Mouse (Mus musculus): ENCODE data around the gene Appbp2. TPM values are rescaled to one million over a fixed set of nuclear protein-coding genes. Genes with fewer than 3 reads are reported as not detected.

The Appbp2 gene
- total RNA-seq, 2 experiments from 2014 or later, result 20.4 to 21.0 TPM

- peak; percentile 83 to 85 for DNase-seq
- intact Hi-C loops (cut with DNase I), result no loop called here
Measured at GRCm38 (mm10) chr11:85234363-85234989, 454 bp downstream of the Appbp2 start.

- DNase-seq, result peak in 1 of 2 experiments; percentile 14
- intact Hi-C loops (cut with DNase I), result no loop called here
Measured at GRCm38 (mm10) chr11:85233676-85234210, 1.2 kb downstream of the Appbp2 start.

DNA sequence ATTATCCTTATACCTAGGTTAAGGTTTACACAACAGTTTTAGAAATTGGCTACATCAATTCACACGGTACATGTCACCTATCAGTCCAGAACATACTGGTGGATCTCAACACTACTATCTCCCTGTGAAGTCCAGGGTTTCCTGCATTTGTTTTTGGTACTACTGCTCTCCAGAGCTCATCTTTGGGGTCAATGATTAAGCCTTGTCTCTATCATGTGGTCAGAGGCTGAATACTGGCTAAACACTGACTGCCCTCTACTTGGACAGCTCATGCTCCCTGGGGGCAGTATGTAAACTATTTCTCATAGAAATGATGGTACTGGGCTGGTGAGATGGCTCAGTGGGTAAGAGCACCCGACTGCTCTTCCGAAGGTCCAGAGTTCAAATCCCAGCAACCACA lies 11.7 kb downstream of the Appbp2 start:
- intact Hi-C loops (cut with DNase I), result no loop called here
- DNase-seq, result no peak

DNA sequence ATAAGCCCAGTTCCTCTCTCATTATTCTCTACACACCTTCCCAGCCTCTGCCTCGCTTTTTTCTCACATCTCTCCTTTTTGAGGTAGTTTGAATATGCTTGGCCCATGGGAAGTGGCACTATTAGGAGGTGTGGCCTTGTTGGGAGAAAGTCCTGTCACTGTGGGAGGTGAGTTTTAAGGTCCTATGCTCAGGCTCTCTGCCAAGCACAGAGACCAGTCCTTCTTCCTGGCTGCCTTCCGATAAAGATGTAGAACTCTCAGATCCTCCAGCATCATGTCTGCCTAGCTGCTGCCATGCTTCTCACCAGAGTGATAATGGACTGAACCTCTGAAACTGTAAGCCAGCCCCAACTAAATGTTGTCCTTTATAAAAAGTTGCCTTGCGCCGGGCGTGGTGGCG lies 12.4 kb downstream of the Appbp2 start:
- intact Hi-C loops (cut with DNase I), result no loop called here
- no peak for DNase-seq

GRCm38 (mm10) chr11:85219014-85219413 lies 15.9 kb downstream of the Appbp2 start:
- DNase-seq, result no peak

GRCm38 (mm10) chr11:85214679-85215078 lies 20.3 kb downstream of the Appbp2 start:
- intact Hi-C loops (cut with DNase I), result no loop called here
- no peak for DNase-seq

More at GRCm38 (mm10) chr11:85219014-85219413, 15.9 kb downstream of the Appbp2 start:
- intact Hi-C loops (cut with DNase I), result no loop called here

- intact Hi-C loops (cut with DNase I), result no loop called here
- no peak for DNase-seq
Measured at GRCm38 (mm10) chr11:85213215-85213614, 21.7 kb downstream of the Appbp2 start.

- intact Hi-C loops (cut with DNase I), result no loop called here
- no peak for DNase-seq
Measured at GRCm38 (mm10) chr11:85211151-85211550, 23.8 kb downstream of the Appbp2 start.

- intact Hi-C loops (cut with DNase I), result no loop called here
- no peak for DNase-seq
Measured at GRCm38 (mm10) chr11:85206231-85206630, 28.7 kb downstream of the Appbp2 start.

GRCm38 (mm10) chr11:85198906-85199305 lies 36.0 kb downstream of the Appbp2 start:
- no peak for DNase-seq
- intact Hi-C loops (cut with DNase I), result no loop called here

DNA sequence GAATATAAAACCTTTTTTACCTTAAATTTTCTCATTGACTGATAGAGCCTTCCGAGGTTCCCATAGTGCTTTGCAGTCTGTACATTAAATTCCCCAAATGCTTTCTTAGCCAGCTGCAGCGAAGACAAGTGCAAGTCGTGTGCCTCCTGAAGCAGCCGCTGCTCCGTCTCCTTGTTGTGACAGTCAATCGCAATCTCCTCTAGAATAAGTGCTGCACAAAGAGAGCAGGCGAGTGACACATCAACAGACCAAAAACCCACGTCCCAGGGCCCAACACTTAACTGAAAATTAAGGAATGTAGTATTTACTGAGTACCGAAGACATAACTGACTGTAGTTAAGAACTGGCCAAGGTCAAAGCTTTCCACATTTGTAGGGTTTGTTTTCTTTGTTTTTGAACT lies 38.9 kb downstream of the Appbp2 start:
- no peak for DNase-seq
- intact Hi-C loops (cut with DNase I), result no loop called here

DNA sequence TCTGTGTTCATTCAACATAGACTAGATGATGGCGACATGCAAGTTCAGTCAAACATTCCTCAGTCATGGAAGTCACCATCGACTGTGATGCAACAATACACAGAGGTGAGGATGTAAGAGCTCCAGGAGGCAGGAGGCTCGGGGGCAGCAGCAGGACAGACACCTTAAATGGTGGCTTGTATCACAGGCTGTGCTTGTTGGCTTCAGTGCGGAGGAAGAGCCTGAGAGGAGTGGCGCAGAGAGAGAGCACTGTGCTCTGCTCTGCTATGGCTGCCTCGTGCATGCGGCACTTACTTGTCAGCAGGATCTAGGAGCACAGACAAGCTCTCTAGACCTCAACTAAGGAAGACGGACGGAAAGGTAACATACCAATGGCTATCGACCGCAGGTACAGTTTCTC lies 40.7 kb downstream of the Appbp2 start:
- no peak for DNase-seq
- intact Hi-C loops (cut with DNase I), result no loop called here

DNA sequence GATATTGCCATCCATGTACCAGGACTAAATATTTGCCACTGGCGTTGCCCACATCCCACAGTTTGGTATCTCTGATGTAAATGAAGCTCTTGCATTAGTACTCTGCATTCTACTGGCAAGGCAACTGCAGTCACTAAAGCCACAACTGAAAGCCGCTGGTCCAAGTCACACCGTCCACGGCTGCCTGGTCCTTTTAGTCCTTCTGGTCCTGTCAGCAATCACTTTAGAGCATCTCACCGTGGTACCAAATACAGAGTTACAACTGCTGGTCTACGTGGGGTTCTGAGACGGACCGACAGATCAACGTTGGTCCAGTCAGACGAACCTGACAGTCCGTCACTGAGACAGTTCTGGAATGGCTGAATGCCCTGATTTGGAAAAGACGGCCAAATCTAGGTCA lies 44.2 kb downstream of the Appbp2 start:
- DNase-seq, result no peak
- intact Hi-C loops (cut with DNase I), result no loop called here

DNA sequence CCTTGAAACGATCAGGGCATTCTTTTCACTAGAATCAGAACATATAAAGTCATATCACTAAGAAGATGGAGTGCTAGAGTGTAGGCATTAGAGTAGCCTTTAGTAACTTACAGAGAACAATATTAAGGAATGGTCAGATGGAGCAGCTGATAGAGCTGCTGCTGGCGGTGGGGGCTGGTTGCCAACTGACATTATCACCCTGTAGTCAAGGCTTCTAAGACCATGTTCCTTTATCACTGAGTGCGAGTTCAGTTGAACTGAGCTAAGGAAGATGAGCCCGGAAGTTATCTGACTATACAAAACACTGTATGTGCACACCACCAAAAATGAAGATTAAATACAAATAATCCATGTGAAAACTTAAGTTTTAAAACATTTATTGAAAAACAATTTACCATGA lies 45.8 kb downstream of the Appbp2 start:
- no peak for DNase-seq
- intact Hi-C loops (cut with DNase I), result no loop called here

DNA sequence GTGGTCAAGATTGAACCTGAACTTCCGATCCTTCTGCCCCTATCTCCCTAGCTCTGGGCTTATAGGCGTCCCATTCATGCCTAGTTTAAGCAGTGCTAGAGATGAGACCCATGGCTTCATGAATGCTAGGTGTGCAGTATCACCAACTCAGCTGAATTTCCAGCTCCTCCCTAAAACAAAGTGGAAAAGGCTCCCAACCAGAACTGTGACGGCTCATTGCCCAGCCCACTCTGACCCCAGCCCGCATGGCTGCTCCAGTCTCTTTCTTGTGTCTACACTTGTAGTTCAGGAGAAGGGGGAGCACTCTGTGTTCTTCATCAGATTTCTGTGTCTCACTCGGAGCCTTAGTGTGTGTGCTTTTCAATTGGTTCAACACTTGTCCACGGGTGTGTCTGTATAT lies 50.1 kb downstream of the Appbp2 start:
- intact Hi-C loops (cut with DNase I), result no loop called here
- no peak for DNase-seq

- DNase-seq, result peak; percentile 14 to 49
- intact Hi-C loops (cut with DNase I), result no loop called here
Measured at GRCm38 (mm10) chr11:85184082-85184481, 50.8 kb downstream of the Appbp2 start.

DNA sequence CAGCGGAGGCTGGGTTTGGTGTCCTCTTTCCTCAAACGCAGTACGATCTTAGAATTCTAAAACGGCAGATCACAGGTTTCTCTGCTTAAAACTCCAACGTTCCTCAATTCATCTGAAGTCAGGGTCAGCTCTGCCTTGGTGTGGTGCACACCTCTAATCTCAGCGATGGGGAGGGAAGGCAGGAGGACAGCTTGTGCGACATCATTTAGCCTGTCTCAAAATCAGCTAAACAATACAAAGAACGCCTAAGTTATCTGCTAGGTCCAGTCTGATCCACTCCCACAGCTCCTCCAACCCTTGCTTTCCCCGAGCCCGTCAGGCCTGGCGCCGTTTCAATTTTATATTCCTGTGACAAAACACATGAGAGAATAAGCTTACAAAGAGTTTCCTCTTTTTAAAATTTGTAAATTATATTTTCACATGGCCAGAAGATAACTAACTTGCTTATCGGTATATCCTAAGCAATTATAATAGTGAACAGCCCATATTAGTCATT lies 51.6 kb downstream of the Appbp2 start:
- peak; percentile 15 to 19 for DNase-seq
- intact Hi-C loops (cut with DNase I), result loop anchor here (1.0 kb wide), 1 partner anchor 265 kb away; no protein-coding TSS in a partner anchor

DNA sequence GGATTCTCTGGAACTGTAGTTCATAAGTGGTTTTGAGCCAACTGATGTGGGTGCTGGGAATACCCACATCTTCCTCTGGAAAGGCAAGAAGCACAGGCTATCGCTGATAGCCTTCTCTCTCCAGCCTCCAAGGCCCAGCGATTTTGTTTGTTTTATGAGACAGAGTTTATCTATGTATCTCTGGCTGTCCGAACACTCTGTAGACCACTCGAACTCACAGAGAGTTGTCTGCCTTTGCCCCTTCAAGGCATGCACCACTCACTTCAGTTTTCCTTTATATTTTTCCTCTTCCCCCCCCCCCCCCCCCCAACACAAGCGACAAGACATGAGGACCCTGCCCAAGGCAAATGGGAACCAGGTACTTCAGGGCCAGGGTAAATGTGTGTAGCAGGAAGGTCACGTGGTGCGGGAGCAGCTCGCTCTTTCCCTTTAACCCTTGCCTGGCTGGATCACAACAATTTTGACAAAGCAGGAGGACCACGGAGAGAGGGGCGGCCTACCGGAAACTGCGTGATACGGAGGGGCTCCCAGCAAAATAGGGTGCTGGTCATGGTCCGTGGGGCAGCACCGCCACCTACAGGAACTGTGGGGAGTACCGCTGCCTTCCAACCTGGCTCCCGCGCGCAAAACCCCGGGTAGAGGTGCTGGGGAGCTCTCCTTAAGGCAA lies 52.2 kb downstream of the Appbp2 start:
- intact Hi-C loops (cut with DNase I), result loop anchor here (1.0 kb wide), 1 partner anchor 264 kb away; no protein-coding TSS in a partner anchor
- peak; percentile 66 to 73 for DNase-seq

- intact Hi-C loops (cut with DNase I), result no loop called here
- no peak for DNase-seq
Measured at GRCm38 (mm10) chr11:85178413-85178812, 56.5 kb downstream of the Appbp2 start.

GRCm38 (mm10) chr11:85177761-85178160 lies 57.2 kb downstream of the Appbp2 start:
- intact Hi-C loops (cut with DNase I), result no loop called here
- DNase-seq, result no peak

- intact Hi-C loops (cut with DNase I), result no loop called here
- DNase-seq, result no peak
Measured at GRCm38 (mm10) chr11:85175941-85176340, 59.0 kb downstream of the Appbp2 start.

DNA sequence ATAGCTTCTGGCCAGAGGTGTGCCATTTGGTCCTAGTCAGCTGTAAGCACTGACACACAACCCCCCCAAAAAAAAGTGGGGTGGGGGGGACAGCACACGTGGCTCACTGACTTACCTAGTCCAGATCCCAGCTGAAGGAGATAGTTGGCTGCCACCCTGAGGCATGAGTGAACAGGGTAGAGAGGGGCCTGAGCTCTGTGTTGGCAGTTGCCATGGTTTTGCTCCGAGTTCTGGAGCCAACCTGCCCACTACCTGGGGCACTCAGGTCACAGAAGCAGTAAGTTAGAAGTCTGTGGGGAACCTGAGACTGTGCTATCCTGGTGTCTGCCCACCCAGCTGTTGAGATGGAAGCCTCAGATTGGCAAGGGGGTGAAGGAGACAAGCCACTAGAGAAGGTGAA lies 64.1 kb downstream of the Appbp2 start:
- intact Hi-C loops (cut with DNase I), result loop anchor here (1.0 to 5.0 kb wide), 2 partner anchors 90 to 166 kb away; no protein-coding TSS in a partner anchor

More for the DNA sequence above, 64.1 kb downstream of the Appbp2 start:
- DNase-seq, result no peak
